Mouse (Mus musculus): ENCODE results near the gene Phkb. TPM values are rescaled to one million over a fixed set of nuclear protein-coding genes. Genes with fewer than 3 reads are reported as not detected.

The Phkb gene
- polyA plus RNA-seq, 2 experiments from 2014 or later, result 21.3 to 28.4 TPM

- ATAC-seq, result no peak
These were observed 104.1 kb downstream of the Phkb start for GRCm38 (mm10) chr8:85944820-85945219.

GRCm38 (mm10) chr8:85958391-85958790, 117.6 kb downstream of the Phkb start:
- no peak for ATAC-seq

- no peak for ATAC-seq
These were observed 119.1 kb downstream of the Phkb start for GRCm38 (mm10) chr8:85959880-85960279.

GRCm38 (mm10) chr8:85977588-85978077, 136.9 kb downstream of the Phkb start:
- no peak for ATAC-seq

GRCm38 (mm10) chr8:85992911-85993310, 152.2 kb downstream of the Phkb start:
- no peak for ATAC-seq

- no peak for ATAC-seq
These were observed 152.9 kb downstream of the Phkb start for GRCm38 (mm10) chr8:85993661-85994060.

- no peak for ATAC-seq
These were observed 155.2 kb downstream of the Phkb start for GRCm38 (mm10) chr8:85995971-85996370.

GRCm38 (mm10) chr8:86006485-86006884, 165.7 kb downstream of the Phkb start:
- ATAC-seq, result no peak

GRCm38 (mm10) chr8:86016806-86017205, 176.0 kb downstream of the Phkb start:
- ATAC-seq, result no peak

- ATAC-seq, result no peak
These were observed 188.0 kb downstream of the Phkb start for GRCm38 (mm10) chr8:86028646-86029312.

- no peak for ATAC-seq
These were observed 188.7 kb downstream of the Phkb start for GRCm38 (mm10) chr8:86029451-86029850.

GRCm38 (mm10) chr8:86034662-86035365, 194.1 kb downstream of the Phkb start:
- no peak for ATAC-seq

- no peak for ATAC-seq
These were observed 194.6 kb downstream of the Phkb start for GRCm38 (mm10) chr8:86035371-86035770.

- ATAC-seq, result no peak
These were observed 197.7 kb downstream of the Phkb start for GRCm38 (mm10) chr8:86038462-86038861.

GRCm38 (mm10) chr8:86042049-86042448, 201.3 kb downstream of the Phkb start:
- no peak for ATAC-seq

GRCm38 (mm10) chr8:86050882-86051281, 210.1 kb downstream of the Phkb start:
- no peak for ATAC-seq

GRCm38 (mm10) chr8:86052003-86052402, 211.2 kb downstream of the Phkb start:
- peak; percentile 96 for ATAC-seq

GRCm38 (mm10) chr8:86058618-86059017, 217.9 kb downstream of the Phkb start:
- no peak for ATAC-seq

GRCm38 (mm10) chr8:86059130-86059529, 218.4 kb downstream of the Phkb start:
- ATAC-seq, result no peak

- no peak for ATAC-seq
These were observed 222.7 kb downstream of the Phkb start for GRCm38 (mm10) chr8:86063411-86063810.

GRCm38 (mm10) chr8:86079433-86079832, 238.7 kb downstream of the Phkb start:
- peak; percentile 60 for ATAC-seq

- no peak for ATAC-seq
These were observed 242.6 kb downstream of the Phkb start for GRCm38 (mm10) chr8:86083346-86083745.

GRCm38 (mm10) chr8:86086791-86087190, 246.0 kb downstream of the Phkb start:
- no peak for ATAC-seq

- ATAC-seq, result no peak
These were observed 246.7 kb downstream of the Phkb start for GRCm38 (mm10) chr8:86087468-86087867.
